Mouse (Mus musculus) embryo, embryonic 10 days (tissue): ENCODE measurements at regions not wholly inside any gene's neighbourhood (a gene's known extent, or its start where the extent isn't known, plus 50 kb on each side); places are given as distances from the start of the nearest gene placed in this dataset.
A peak's percentile ranks its signal among the peaks of the same experiment; 100 is the strongest.

Experiments
- DNase-seq: peaks from one replicate; pipeline ENCODE4 v3.0.0-alpha.2; 2015; ENCODE audit warnings: low spot score

- DNase-seq: no peak
These were observed 1978.8 kb upstream of the A830018L16Rik start for GRCm38 (mm10) chr1:9434952-9435664.

GRCm38 (mm10) chr1:9442937-9443336 lies 1971.0 kb upstream of the A830018L16Rik start:
- DNase-seq: no peak

DNA sequence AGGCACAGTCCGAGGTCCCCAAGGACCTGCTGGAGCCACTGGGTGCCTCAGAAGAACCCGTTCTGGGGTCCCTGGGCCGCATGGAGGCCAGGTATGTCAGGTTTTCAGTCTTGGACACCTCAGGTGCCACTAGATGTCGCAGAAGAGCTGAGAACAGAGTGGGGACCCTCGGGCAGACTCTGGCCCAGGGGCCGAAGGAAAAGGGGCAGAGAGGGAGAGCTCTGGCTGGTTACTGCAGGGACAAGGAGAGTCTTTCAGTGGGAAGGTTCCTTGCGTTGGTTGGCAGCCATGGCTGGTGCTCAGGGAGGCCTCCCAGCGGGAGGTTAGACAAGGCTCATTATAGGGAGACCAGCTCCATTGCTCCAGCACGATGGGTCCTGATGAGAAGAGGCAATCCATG lies 1944.4 kb upstream of the A830018L16Rik start:
- peak; percentile 48 for DNase-seq

- no peak for DNase-seq
These were observed 1943.9 kb upstream of the A830018L16Rik start for GRCm38 (mm10) chr1:9470003-9470402.
